Mouse (Mus musculus): Measurements from ENCODE around the gene Gstp3. TPM values are rescaled to one million over a fixed set of nuclear protein-coding genes. Genes with fewer than 3 reads are reported as not detected.

The Gstp3 gene
- not detected in 2 replicates for polyA plus RNA-seq (2014; fragmentation: Nextera tagmentation; extraction: Ambion mirVana)

DNA sequence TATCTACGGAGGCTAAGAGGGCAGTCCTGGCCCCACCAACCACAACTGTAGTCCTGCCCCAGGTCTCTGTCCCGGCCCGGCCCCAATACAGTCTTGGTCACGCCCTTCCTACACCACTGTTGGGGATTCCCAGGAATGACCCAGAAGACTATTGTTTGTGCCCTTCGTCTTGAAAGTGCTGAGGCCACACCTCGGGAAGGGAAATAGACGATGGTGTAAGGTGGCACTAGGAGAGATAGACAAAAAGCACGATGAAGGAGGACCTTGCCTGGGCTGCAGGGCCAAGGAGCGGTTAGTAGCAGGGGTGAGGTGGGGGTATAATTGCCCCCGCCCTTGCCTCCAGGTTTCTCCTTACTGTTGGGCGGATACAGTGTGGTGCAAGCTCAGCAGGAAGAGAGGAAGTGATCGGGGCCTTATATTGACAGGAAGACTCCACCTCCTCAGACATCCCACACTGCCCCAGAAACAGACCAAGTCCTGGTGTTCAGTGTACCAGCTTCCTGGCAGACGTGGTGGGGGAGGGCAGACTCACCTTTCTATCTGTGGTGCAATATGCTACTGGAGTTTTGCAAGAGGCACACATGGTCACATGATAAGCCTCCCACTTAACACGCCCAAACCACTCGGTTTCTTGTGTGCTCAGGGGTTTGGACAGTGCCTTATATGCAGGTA, at the start of gene Gstp3:
Gstp3 (minus strand) TSS at position 501 of the 672 bp plus-strand sequence.
- Histone ChIP-seq H3K4me3 (replicated peaks; ENCODE audit: low read depth, low read length) (no peak within 1 kb of the TSS), H3K4me1 (ENCODE audit: control insufficient read depth, insufficient read depth, low read length) (no peaks in the 10 kb centered on the region), H3K9me3 (ENCODE audit: control insufficient read depth, low read length) (no peaks in the 10 kb centered on the region), H3K27me3 (ENCODE audit: control insufficient read depth, insufficient read depth, low read length) (no peaks in the 10 kb centered on the region), H3K36me3 (ENCODE audit: control insufficient read depth, insufficient read depth, low read length) (no peaks in the 10 kb centered on the region), H3K4me2 (ENCODE audit: low read length) (no peak within 1 kb of the TSS), H3K27ac (replicated peaks; ENCODE audit: low read depth, low read length) (no peak within 1 kb of the TSS), H3K9ac (replicated peaks; ENCODE audit: low read length) (no peak within 1 kb of the TSS)
- DNase-seq: no peak
- no peak for ATAC-seq (ENCODE audit: low FRiP score, low TSS enrichment)
- 88% methylated on average over 15 of the region's 15 CpGs for WGBS

DNA sequence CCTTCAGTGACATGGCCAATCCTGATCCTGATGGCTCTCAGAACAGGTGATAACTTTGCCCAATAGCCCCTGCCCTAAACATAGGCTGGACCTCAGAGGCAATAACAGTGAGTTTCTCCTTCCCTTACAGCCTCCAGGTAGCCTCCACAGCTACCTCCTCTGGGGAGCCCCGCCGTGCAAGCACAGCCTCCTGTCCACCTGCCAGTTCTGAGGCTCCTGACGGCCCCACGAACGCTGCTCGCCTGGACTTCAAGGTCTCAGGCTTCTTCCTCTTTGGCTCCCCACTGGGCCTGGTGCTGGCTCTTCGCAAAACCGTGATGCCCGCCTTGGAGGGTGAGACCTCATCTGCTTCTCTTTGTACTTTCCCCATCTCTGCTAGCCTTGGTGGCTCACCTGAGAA, 49.2 kb upstream of the Gstp3 start:
- no peak for DNase-seq
- 89% methylated on average over 9 of the region's 9 CpGs for WGBS
- H3K4me1 ChIP-seq (ENCODE audit: control insufficient read depth, insufficient read depth, low read length): no peaks in the 10 kb centered on the region

DNA sequence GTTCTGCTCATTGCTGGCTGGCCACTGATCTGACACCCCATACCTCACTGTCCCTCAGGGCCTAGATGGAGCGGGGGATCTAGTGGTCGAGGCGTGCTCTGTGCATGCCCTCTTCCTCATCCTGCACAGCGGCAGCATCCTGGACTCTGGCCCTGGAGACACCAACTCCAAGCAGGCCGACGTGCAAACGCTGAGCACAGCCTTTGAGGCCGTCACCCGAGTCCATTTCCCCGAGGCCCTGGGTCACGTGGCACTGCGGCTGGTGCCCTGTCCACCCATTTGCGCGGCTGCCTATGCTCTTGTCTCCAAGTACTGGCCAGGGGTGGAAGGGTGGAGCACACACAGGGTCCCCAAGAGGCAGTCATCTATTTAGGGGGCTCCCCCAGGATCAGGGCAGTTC, 47.3 kb upstream of the Gstp3 start:
- H3K36me3 ChIP-seq (ENCODE audit: control insufficient read depth, insufficient read depth, low read length): peaks cover 68% of the 10 kb centered on the region
- no peak for ATAC-seq (ENCODE audit: low FRiP score, low TSS enrichment)
- no peaks in the 10 kb centered on the region for H3K9me3 ChIP-seq (ENCODE audit: control insufficient read depth, low read length)

More for the DNA sequence above, 49.2 kb upstream of the Gstp3 start:
- Histone ChIP-seq H3K27me3 (ENCODE audit: control insufficient read depth, insufficient read depth, low read length) (no peaks in the 10 kb centered on the region), H3K4me3 (replicated peaks; ENCODE audit: low read depth, low read length) (no peak overlapping the region), H3K27ac (replicated peaks; ENCODE audit: low read depth, low read length) (no peak overlapping the region), H3K4me2 (ENCODE audit: low read length) (no peak overlapping the region), H3K9me3 (ENCODE audit: control insufficient read depth, low read length) (no peaks in the 10 kb centered on the region), H3K9ac (replicated peaks; ENCODE audit: low read length) (no peak overlapping the region), H3K36me3 (ENCODE audit: control insufficient read depth, insufficient read depth, low read length) (peaks cover 76% of the 10 kb centered on the region)
- no peak for ATAC-seq (ENCODE audit: low FRiP score, low TSS enrichment)

DNA sequence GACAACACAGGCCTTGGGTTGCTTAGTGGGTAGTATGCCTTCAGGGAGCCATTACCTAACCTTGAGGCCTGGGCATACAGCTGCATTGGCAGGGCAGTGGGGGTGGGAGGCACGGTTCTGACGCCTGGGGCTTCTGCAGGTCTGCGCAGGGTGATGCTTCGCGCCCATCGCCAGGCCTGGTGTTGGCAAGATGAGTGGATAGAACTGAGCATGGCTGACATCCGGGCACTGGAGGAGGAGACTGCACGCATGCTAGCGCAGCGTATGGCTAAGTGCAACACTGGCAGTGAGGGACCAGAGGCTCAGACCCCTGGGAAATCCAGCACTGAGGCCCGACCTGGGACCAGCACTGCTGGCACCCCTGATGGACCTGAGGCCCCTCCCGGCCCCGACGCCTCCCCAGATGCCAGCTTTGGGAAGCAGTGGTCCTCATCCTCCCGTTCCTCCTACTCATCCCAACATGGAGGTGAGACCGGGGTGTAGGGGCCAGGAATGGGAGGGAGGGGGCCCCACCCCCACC, 45.4 kb upstream of the Gstp3 start:
- WGBS: 94% methylated on average over 16 of the region's 16 CpGs
- Histone ChIP-seq H3K9ac (replicated peaks; ENCODE audit: low read length) (no peak overlapping the region), H3K27me3 (ENCODE audit: control insufficient read depth, insufficient read depth, low read length) (no peaks in the 10 kb centered on the region), H3K4me2 (ENCODE audit: low read length) (no peak overlapping the region), H3K9me3 (ENCODE audit: control insufficient read depth, low read length) (no peaks in the 10 kb centered on the region), H3K36me3 (ENCODE audit: control insufficient read depth, insufficient read depth, low read length) (peaks cover 50% of the 10 kb centered on the region), H3K4me3 (replicated peaks; ENCODE audit: low read depth, low read length) (no peak overlapping the region), H3K4me1 (ENCODE audit: control insufficient read depth, insufficient read depth, low read length) (peaks cover 17% of the 10 kb centered on the region), H3K27ac (replicated peaks; ENCODE audit: low read depth, low read length) (no peak overlapping the region)
- ATAC-seq (ENCODE audit: low FRiP score, low TSS enrichment) (no peak), DNase-seq (no peak)

More for the DNA sequence above, 47.3 kb upstream of the Gstp3 start:
- no peak overlapping the region for H3K4me2 ChIP-seq (ENCODE audit: low read length)
- no peak overlapping the region for H3K27ac ChIP-seq (replicated peaks; ENCODE audit: low read depth, low read length)
- H3K9ac ChIP-seq (replicated peaks; ENCODE audit: low read length): no peak overlapping the region
- no peaks in the 10 kb centered on the region for H3K27me3 ChIP-seq (ENCODE audit: control insufficient read depth, insufficient read depth, low read length)
- peaks cover 7% of the 10 kb centered on the region for H3K4me1 ChIP-seq (ENCODE audit: control insufficient read depth, insufficient read depth, low read length)
- 95% methylated on average over 14 of the region's 14 CpGs for whole genome bisulfite sequencing
- no peak overlapping the region for H3K4me3 ChIP-seq (replicated peaks; ENCODE audit: low read depth, low read length)
- no peak for DNase-seq

DNA sequence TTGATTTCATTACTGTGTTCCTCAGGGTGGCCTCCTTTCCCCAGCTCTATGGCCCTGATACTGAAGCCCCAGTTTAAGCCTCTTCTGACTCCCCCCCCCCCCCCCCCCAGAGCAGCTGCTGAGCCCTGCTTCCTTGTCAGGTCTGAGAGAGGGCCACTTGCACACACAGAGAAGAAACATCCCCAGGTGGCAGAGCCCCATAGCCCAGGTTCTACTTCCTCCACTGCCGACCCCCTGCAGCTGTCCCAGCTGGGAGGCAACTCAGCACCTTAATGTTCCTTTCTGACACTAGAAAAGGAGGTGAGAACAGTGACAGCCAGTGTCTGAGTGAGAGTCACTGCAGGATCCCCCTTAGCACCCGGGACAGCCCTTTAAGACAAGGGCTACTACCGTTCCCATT, 44.4 kb upstream of the Gstp3 start:
- Histone ChIP-seq H3K4me2 (ENCODE audit: low read length) (no peak overlapping the region), H3K9me3 (ENCODE audit: control insufficient read depth, low read length) (no peaks in the 10 kb centered on the region), H3K9ac (replicated peaks; ENCODE audit: low read length) (no peak overlapping the region), H3K27ac (replicated peaks; ENCODE audit: low read depth, low read length) (no peak overlapping the region), H3K4me1 (ENCODE audit: control insufficient read depth, insufficient read depth, low read length) (peaks cover 26% of the 10 kb centered on the region), H3K4me3 (replicated peaks; ENCODE audit: low read depth, low read length) (no peak overlapping the region), H3K36me3 (ENCODE audit: control insufficient read depth, insufficient read depth, low read length) (peaks cover 42% of the 10 kb centered on the region), H3K27me3 (ENCODE audit: control insufficient read depth, insufficient read depth, low read length) (no peaks in the 10 kb centered on the region)
- DNase-seq: no peak
- 84% methylated on average over 3 of the region's 3 CpGs for WGBS
- no peak for ATAC-seq (ENCODE audit: low FRiP score, low TSS enrichment)

DNA sequence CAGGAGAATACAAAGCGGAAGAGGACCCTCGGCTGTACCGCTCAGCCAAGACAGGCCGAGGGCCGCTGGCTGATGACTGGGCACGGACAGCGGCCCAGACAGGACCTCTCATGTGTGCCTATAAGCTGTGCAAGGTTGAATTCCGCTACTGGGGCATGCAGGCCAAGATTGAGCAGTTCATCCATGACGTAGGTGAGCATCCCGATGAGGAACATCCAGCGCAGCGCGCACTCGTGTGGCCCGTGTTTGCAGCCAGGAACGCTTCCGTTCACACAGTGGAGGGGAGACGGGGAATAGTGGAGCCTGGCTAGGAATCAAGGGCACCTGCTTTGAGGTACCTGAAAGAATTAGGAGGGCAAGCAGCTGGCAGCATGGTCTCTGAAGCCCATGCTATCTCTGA, 43.9 kb upstream of the Gstp3 start:
- Histone ChIP-seq H3K36me3 (ENCODE audit: control insufficient read depth, insufficient read depth, low read length) (peaks cover 38% of the 10 kb centered on the region), H3K9me3 (ENCODE audit: control insufficient read depth, low read length) (no peaks in the 10 kb centered on the region), H3K27ac (replicated peaks; ENCODE audit: low read depth, low read length) (no peak overlapping the region), H3K4me2 (ENCODE audit: low read length) (no peak overlapping the region), H3K4me1 (ENCODE audit: control insufficient read depth, insufficient read depth, low read length) (peaks cover 26% of the 10 kb centered on the region), H3K27me3 (ENCODE audit: control insufficient read depth, insufficient read depth, low read length) (no peaks in the 10 kb centered on the region), H3K9ac (replicated peaks; ENCODE audit: low read length) (no peak overlapping the region), H3K4me3 (replicated peaks; ENCODE audit: low read depth, low read length) (no peak overlapping the region)
- ATAC-seq (ENCODE audit: low FRiP score, low TSS enrichment) (no peak), DNase-seq (no peak)
- 94% methylated on average over 18 of the region's 18 CpGs for WGBS

DNA sequence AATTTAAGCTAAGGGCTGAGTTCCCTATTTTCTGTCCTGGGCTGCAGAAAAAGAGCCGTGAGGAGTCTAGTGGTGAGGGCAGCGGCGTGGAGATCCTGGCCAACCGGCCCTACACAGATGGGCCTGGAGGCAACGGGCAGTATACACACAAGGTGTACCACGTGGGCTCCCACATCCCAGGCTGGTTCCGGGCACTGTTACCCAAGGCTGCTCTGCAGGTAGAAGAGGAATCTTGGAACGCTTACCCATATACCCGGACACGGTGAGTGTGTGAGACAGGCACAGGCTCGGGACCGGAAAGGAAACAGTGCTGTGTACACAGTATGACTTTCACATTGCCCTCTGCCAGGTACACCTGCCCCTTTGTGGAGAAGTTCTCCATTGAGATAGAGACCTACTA, 43.3 kb upstream of the Gstp3 start:
- Histone ChIP-seq H3K4me1 (ENCODE audit: control insufficient read depth, insufficient read depth, low read length) (peaks cover 30% of the 10 kb centered on the region), H3K4me2 (ENCODE audit: low read length) (no peak overlapping the region), H3K27me3 (ENCODE audit: control insufficient read depth, insufficient read depth, low read length) (no peaks in the 10 kb centered on the region), H3K36me3 (ENCODE audit: control insufficient read depth, insufficient read depth, low read length) (peaks cover 33% of the 10 kb centered on the region), H3K9ac (replicated peaks; ENCODE audit: low read length) (no peak overlapping the region), H3K4me3 (replicated peaks; ENCODE audit: low read depth, low read length) (no peak overlapping the region), H3K9me3 (ENCODE audit: control insufficient read depth, low read length) (no peaks in the 10 kb centered on the region), H3K27ac (replicated peaks; ENCODE audit: low read depth, low read length) (no peak overlapping the region)
- DNase-seq: no peak
- ATAC-seq (ENCODE audit: low FRiP score, low TSS enrichment): no peak
- WGBS: 94% methylated on average over 12 of the region's 12 CpGs

DNA sequence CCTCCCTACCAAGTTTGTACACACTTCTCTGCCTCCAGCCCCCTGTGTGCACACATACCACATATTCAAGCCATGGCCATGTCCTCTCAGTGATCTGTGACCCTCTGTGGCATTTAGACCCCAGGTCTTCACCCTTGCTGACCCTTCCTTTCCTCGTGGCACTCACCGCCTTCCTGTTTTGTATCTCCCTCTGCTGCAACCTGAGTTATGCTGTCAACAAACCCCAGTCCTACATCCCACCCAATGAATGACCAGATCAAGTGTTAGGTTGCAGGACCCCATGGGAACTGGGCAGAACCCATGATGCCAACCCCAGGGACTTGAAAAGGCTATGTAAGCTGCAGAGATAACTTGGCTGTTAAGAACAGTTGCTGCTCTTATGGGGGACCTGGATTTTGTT, 42.7 kb upstream of the Gstp3 start:
- H3K4me2 ChIP-seq (ENCODE audit: low read length): peak overlapping the region; percentile 86
- H3K4me1 ChIP-seq (ENCODE audit: control insufficient read depth, insufficient read depth, low read length): peaks cover 34% of the 10 kb centered on the region
- DNase-seq (no peak), ATAC-seq (ENCODE audit: low FRiP score, low TSS enrichment) (no peak)
- no peaks in the 10 kb centered on the region for H3K9me3 ChIP-seq (ENCODE audit: control insufficient read depth, low read length)
- H3K36me3 ChIP-seq (ENCODE audit: control insufficient read depth, insufficient read depth, low read length): peaks cover 31% of the 10 kb centered on the region
- no peak overlapping the region for H3K9ac ChIP-seq (replicated peaks; ENCODE audit: low read length)
- H3K27me3 ChIP-seq (ENCODE audit: control insufficient read depth, insufficient read depth, low read length): no peaks in the 10 kb centered on the region
- no peak overlapping the region for H3K27ac ChIP-seq (replicated peaks; ENCODE audit: low read depth, low read length)
- 95% methylated on average over 2 of the region's 2 CpGs for WGBS
- H3K4me3 ChIP-seq (replicated peaks; ENCODE audit: low read depth, low read length): peak overlapping the region; percentile 54

DNA sequence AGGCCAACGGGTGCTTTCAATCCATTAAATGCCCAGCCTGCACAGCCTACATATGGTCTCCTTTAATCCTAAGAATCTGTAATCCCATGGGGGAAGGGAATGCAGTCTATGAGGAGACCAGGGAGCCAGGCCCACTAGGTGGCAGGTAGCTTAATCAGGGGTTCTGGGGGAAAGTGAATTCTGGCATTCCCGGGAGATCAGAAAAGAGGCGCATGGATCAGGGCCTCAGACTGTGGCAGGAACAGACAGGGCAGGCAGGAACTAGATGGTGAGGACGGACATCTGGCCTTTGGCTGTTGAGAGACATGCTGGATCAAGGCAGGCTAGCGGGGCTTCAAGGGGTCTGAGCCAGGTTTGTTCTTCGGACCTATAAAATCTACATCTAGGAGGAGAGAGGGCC, 42.1 kb upstream of the Gstp3 start:
- DNase-seq: peak; percentile 65
- Histone ChIP-seq H3K4me1 (ENCODE audit: control insufficient read depth, insufficient read depth, low read length) (peaks cover 34% of the 10 kb centered on the region), H3K27ac (replicated peaks; ENCODE audit: low read depth, low read length) (0 out of 2 replicates have a peak overlapping the region, but pooled peaks have one; percentile 16)

More for the DNA sequence above, 42.1 kb upstream of the Gstp3 start:
- 52% methylated on average over 6 of the region's 6 CpGs for WGBS
- Histone ChIP-seq H3K27me3 (ENCODE audit: control insufficient read depth, insufficient read depth, low read length) (no peaks in the 10 kb centered on the region), H3K36me3 (ENCODE audit: control insufficient read depth, insufficient read depth, low read length) (peaks cover 28% of the 10 kb centered on the region), H3K9me3 (ENCODE audit: control insufficient read depth, low read length) (no peaks in the 10 kb centered on the region), H3K9ac (replicated peaks; ENCODE audit: low read length) (peak overlapping the region; percentile 71), H3K4me2 (ENCODE audit: low read length) (peak overlapping the region; percentile 86), H3K4me3 (replicated peaks; ENCODE audit: low read depth, low read length) (peak overlapping the region; percentile 54)
- no peak for ATAC-seq (ENCODE audit: low FRiP score, low TSS enrichment)

Measured in midbrain, embryonic 14.5 days (tissue).